Mouse (Mus musculus) layer of hippocampus, adult 2 months (tissue): ENCODE measurements at regions not wholly inside any gene's neighbourhood (a gene's known extent, or its start where the extent isn't known, plus 50 kb on each side); places are given as distances from the start of the nearest gene placed in this dataset.

Experiments used
- DNase-seq, 2 experiments: peaks; one replicate each; pipeline ENCODE4 v3.0.0; 2022; ENCODE audit warnings: low spot score in 2 of 2
- H3K27ac ChIP-seq: fragments of 200-600 bp; 2 replicates; pipeline ENCODE4 v1.8.1; 2022
- H3K4me3 ChIP-seq: fragments of 200-600 bp; 2 replicates; pipeline ENCODE4 v1.8.1; 2022; ENCODE audit warnings: mild to moderate bottlenecking
- CTCF ChIP-seq: fragments of 200-600 bp; conservative IDR thresholded peaks from 2 replicates; pipeline ENCODE4 v1.8.1; 2022; ENCODE audit warnings: antibody characterized with exemption, mild to moderate bottlenecking, moderate library complexity

- TF ChIP-seq CTCF = no peak
- H3K27ac ChIP-seq = no peak overlapping the region
Measured at GRCm38 (mm10) chr9:80658755-80659154, 193.5 kb upstream of the Impg1 start.

GRCm38 (mm10) chr9:80615114-80615513 is 149.8 kb upstream of the Impg1 start:
- TF ChIP-seq CTCF = no peak
- DNase-seq = no peak
- Histone ChIP-seq H3K27ac (no peak overlapping the region), H3K4me3 (no peak overlapping the region)

More at GRCm38 (mm10) chr9:80658755-80659154, 193.5 kb upstream of the Impg1 start:
- H3K4me3 ChIP-seq = no peak overlapping the region
- no peak for DNase-seq

- no peak overlapping the region for H3K27ac ChIP-seq
- no peak for DNase-seq
- no peak overlapping the region for H3K4me3 ChIP-seq
- no peak for TF ChIP-seq CTCF
Measured at GRCm38 (mm10) chr9:80600019-80600418, 134.7 kb upstream of the Impg1 start.

GRCm38 (mm10) chr9:80565388-80566024 is 100.2 kb upstream of the Impg1 start:
- Histone ChIP-seq H3K27ac (no peak overlapping the region), H3K4me3 (no peak overlapping the region)
- TF ChIP-seq CTCF = no peak
- no peak for DNase-seq

- TF ChIP-seq CTCF = no peak
- no peak overlapping the region for H3K4me3 ChIP-seq
- DNase-seq = no peak
- H3K27ac ChIP-seq = no peak overlapping the region
Measured at GRCm38 (mm10) chr9:80563655-80564054, 98.4 kb upstream of the Impg1 start.

GRCm38 (mm10) chr9:80555531-80556067 is 90.3 kb upstream of the Impg1 start:
- Histone ChIP-seq H3K27ac (no peak overlapping the region), H3K4me3 (no peak overlapping the region)
- TF ChIP-seq CTCF = no peak
- no peak for DNase-seq
